Mouse (Mus musculus) ES-E14 (cell line): ENCODE data around the gene Sik3.

ENCODE experiments used
- CHD2 ChIP-seq: IDR thresholded peaks from 2 replicates; pipeline ENCODE4 v1.6.1; 2014; ENCODE audit warnings: mild to moderate bottlenecking, low read depth, low read length, inconsistent platforms
- MAFK ChIP-seq: IDR thresholded peaks from 2 replicates; pipeline ENCODE4 v1.6.1; 2014; ENCODE audit warnings: mild to moderate bottlenecking, low read depth, low read length, inconsistent platforms; ENCODE audit not compliant: insufficient read depth
- ZC3H11A ChIP-seq: IDR thresholded peaks from 2 replicates; pipeline ENCODE4 v1.6.1; 2012; ENCODE audit warnings: low read depth, mild to moderate bottlenecking, inconsistent platforms, low read length, borderline replicate concordance
- ZNF384 ChIP-seq: IDR thresholded peaks from 2 replicates; pipeline ENCODE4 v1.6.1; 2012; ENCODE audit warnings: low read depth, low read length, inconsistent platforms

DNA sequence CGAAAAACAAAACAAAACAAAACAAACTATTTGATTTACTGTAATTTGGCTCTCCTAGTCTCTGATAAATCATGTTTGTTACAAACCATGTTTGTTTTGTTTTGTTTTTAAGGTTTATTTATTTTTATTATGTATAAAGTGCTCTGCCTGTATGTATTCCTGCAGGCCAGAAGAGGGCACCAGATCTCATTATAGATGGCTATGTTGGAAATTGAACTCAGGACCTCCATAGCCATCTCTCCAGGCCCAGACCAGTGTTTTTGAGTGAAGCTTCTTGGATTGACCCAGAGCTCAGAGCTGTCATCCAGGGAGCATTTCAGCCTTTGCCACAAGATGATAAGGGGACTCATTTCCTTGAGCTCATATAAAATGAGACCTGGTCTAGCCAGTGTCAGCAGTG is 173.8 kb downstream of the Sik3 start:
- TF ChIP-seq ZC3H11A (no peak), ZNF384 (no peak), MAFK (no peak), CHD2 (no peak)
